Mouse (Mus musculus) macrophage (primary cell): ENCODE measurements around the gene Kank3. TPM values are rescaled to one million over a fixed set of nuclear protein-coding genes. Genes with fewer than 3 reads are reported as not detected.
A peak's percentile ranks its signal among the peaks of the same experiment; 100 is the strongest.

Source experiments
- H3K27ac ChIP-seq: fragments of 350-480 bp; formaldehyde crosslinking; 2 replicates; pipeline ENCODE4 v1.9.0; 2021
- H3K36me3 ChIP-seq: fragments of 350-480 bp; formaldehyde crosslinking; 2 replicates; pipeline ENCODE4 v1.9.0; 2021; ENCODE audit errors: inconsistent target
- H3K4me3 ChIP-seq: fragments of 350-480 bp; formaldehyde crosslinking; 2 replicates; pipeline ENCODE4 v1.9.0; 2021; ENCODE audit errors: inconsistent target
- H3K79me2 ChIP-seq: fragments of 350-480 bp; formaldehyde crosslinking; 2 replicates; pipeline ENCODE4 v1.9.0; 2021; ENCODE audit errors: inconsistent target
- WGBS: methylation state at CpG from one replicate; pipeline ENCODE4 v1.1.7; 2026; ENCODE audit warnings: inconsistent platforms; ENCODE audit not compliant: missing documents; 5-methylcytosine and 5-hydroxymethylcytosine counted together
- polyA plus RNA-seq: library from polyadenylated mRNA; stranded (reverse); fragments of 250-400 nt; gene quantifications from 3 replicates; pipeline ENCODE4 v1.2.4, GENCODE M21; 2018; ENCODE audit warnings: inconsistent platforms

Kank3 gene
- polyA plus RNA-seq, 1 experiment from 2014 or later, result 5.5 TPM

DNA sequence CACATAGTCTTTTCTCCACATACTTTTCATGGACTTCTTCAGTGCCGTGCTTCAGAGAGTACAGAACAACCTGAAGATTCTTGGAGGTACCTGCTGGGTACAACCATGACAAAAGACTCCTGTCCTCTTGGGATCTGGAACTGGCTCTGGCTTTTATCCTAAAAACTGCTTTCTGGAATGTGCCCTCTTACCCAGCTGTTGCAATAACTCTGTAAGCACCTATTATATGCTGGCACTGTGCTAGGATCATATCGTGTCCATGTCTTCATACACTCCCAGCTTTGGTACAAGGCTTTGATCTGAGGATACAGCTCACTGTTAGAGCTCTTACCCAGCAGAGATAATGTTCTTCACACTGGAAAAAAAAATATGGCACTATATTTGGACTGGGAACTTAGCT is 25.4 kb upstream of the Kank3 start:
- no peak overlapping the region for H3K27ac ChIP-seq
- no peaks in the 10 kb centered on the region for H3K79me2 ChIP-seq
- no peak overlapping the region for H3K4me3 ChIP-seq
- no peaks in the 10 kb centered on the region for H3K36me3 ChIP-seq
- 94% methylated on average over 2 of the region's 2 CpGs for WGBS

DNA sequence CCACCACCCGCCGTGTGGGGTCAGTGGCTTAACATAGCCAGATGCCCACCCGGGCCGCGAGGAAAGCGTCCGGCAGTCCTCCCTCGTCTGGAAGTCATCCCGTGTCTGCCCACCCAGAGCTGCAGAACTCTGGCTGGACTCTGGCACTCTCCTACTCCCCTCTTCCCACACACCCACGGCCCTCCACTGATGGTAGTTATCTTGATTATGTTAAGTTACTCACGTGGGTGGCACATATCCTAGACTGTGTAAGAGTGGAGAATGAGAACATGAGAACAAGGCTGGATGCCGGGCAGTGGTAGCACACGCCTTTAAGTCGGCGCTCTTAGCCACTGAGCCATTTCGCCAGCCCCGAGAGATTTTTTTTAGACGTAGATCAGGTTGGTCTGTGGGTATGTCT is 23.9 kb upstream of the Kank3 start:
- Histone ChIP-seq H3K79me2 (no peaks in the 10 kb centered on the region), H3K27ac (no peak overlapping the region), H3K36me3 (no peaks in the 10 kb centered on the region), H3K4me3 (no peak overlapping the region)
- 92% methylated on average over 18 of the region's 18 CpGs for WGBS

DNA sequence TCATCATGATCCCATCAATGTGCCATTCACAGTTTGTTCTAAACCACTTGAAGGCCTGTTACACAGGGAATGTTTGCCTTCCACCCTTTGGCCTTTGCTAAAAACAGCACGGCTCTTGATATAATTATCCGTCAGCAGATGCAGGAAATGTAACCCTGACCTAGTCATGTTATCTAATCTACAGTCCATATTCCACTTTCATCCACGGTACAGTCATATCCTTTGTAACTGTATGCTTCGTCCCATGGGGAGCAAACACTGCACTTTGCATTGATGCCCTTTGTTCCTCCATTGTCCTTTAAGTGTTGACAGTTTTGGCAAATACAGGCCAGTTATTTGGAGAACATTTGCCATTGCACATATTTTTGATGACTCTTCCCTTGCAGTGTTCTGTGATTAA is 21.6 kb upstream of the Kank3 start:
- Histone ChIP-seq H3K36me3 (no peaks in the 10 kb centered on the region), H3K4me3 (no peak overlapping the region), H3K79me2 (no peaks in the 10 kb centered on the region), H3K27ac (no peak overlapping the region)
- 85% methylated on average over 4 of the region's 4 CpGs for WGBS

DNA sequence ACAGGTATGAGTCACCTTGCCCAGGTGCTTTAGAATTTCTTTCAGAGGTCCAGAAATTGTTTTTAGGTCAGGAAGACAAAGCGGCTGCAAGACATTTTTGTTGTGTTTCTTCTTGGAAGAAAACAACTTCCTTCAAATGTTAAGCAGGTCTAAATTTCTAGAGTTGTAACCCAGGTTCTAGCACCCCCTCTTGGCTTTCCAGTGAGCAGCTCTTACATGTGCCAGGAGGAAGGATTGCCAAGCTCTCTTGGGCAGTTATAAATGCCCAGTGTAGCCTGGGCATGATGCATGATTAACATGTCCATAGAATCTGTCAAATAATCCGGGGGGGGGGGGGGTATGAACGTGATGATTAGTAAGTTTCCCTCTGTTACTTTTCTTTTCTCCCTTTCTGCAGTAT is 12.0 kb upstream of the Kank3 start:
- no peaks in the 10 kb centered on the region for H3K36me3 ChIP-seq
- 29% methylated on average over 3 of the region's 3 CpGs for WGBS
- H3K79me2 ChIP-seq, result no peaks in the 10 kb centered on the region
- no peak overlapping the region for H3K4me3 ChIP-seq
- no peak overlapping the region for H3K27ac ChIP-seq

DNA sequence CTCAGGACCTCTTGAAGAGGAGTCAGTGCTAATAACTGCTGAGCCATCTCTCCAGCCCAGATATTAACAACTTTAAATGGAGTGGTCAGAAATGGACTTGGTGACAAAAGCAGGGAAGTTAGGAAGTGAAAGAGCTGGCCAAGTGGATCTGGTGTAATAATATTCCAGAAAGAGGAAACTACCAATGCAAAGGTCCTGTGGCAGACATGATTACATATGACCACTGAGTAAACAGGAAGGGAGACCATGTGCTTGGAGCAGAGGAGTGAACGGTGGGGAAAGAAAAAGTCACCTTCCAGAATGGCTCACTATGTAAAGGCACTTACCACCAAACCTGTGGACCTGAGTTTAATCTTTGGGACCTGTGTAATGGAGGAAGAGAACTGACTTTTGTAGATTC is 11.0 kb upstream of the Kank3 start:
- 0% methylated on average over 1 of the region's 1 CpGs for WGBS
- Histone ChIP-seq H3K27ac (no peak overlapping the region), H3K4me3 (no peak overlapping the region), H3K79me2 (no peaks in the 10 kb centered on the region), H3K36me3 (no peaks in the 10 kb centered on the region)

DNA sequence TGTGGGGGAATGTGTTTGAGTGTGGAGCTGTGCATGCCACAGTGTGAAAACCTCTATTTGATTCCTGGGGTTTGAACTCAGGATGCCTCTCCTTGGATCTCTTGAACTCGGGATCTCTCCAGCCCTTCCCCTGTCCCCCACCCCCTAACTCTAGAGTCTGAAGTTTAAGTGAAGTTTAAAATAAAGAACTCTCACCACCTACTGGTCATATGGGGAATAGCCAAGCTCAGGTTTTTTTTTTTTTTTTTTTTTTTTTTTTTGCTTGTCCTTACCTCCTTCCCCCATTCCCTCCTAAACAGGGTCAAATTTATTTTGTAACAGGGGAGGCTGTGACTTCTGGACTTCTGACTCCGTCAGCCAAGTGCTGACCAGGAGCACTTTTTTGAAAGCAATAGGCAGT is 8.1 kb upstream of the Kank3 start:
- Histone ChIP-seq H3K79me2 (no peaks in the 10 kb centered on the region), H3K36me3 (no peaks in the 10 kb centered on the region), H3K4me3 (no peak overlapping the region), H3K27ac (no peak overlapping the region)
- 0% methylated on average over 2 of the region's 2 CpGs for WGBS

DNA sequence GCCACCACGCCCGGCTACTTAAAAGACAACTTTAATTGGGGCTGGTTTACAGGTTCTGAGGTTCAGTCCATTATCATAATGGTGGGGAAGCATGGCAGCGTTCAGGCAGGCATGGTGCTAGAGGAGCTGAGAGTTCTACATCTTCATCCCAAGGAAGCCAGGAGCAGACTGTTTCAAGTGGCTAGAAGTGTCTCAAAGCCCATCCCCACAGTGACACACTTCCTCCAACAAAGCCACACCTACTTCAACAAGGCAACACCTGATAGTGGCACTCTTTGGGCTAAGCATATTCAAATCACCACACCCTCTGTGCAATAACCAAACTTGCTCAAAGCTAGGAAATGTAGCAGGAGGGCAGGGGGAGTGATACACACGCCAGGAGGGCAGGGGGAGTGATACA is 6.1 kb upstream of the Kank3 start:
- WGBS, result 73% methylated on average over 4 of the region's 4 CpGs
- Histone ChIP-seq H3K4me3 (no peak overlapping the region), H3K79me2 (no peaks in the 10 kb centered on the region), H3K27ac (no peak overlapping the region), H3K36me3 (no peaks in the 10 kb centered on the region)

DNA sequence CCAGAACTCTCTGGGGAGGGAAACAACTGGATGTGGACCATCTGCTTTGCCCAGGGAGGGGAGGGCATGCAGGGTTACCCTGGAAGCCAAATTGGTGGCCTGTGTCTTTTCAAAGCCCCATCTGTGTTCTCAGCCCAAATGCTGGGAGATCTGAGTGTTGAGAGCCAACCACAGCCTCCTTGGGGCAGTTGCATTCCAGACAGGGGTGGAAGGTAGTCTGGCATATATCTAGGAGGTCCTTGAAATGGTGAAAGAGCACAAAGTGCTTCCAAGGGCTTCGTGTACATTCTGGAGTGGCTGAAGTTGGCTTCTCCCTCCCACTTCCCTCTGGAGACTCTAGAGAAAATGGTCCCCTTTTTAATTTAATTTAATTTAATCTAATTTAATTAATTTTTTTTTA is 5.6 kb upstream of the Kank3 start:
- 100% methylated on average over 1 of the region's 1 CpGs for WGBS
- no peaks in the 10 kb centered on the region for H3K79me2 ChIP-seq
- no peak overlapping the region for H3K27ac ChIP-seq
- H3K36me3 ChIP-seq, result no peaks in the 10 kb centered on the region
- no peak overlapping the region for H3K4me3 ChIP-seq

DNA sequence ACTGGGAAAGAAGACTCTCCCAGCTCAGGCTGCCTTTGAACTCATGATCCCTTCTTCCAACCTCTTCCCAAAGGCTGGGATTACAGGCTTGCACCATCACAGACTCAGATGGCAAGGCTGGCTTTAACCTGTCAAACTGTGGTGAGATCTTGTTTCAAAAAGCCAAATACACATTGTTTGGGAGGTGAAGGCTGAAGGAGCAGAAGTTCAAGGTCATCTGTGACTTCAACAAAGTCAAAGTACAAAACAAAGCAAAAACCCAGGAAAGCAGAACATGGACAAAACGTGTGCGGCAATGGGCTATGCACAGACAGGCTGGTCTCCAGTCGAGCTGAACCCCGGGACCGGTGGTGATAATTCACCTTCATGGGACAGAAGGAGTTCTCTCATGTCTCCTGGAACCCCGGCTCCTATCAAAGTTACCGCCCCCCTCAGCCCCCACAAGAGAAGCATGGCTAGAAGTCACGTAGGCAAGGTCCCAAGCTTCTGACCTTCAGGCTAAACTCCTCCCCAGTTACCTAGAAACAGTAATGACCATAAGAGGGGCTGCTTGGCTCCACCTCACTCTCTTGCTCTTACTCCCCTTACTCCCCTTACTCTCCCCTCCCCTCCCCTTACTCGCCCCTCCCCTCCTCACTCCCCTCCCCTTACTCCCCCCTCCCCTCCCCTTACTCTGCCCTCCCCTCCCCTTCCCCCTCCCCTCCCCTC is 3.0 kb upstream of the Kank3 start:
- Histone ChIP-seq H3K36me3 (no peaks in the 10 kb centered on the region), H3K4me3 (no peak overlapping the region), H3K27ac (no peak overlapping the region), H3K79me2 (no peaks in the 10 kb centered on the region)
- WGBS, result 82% methylated on average over 8 of the region's 9 CpGs

DNA sequence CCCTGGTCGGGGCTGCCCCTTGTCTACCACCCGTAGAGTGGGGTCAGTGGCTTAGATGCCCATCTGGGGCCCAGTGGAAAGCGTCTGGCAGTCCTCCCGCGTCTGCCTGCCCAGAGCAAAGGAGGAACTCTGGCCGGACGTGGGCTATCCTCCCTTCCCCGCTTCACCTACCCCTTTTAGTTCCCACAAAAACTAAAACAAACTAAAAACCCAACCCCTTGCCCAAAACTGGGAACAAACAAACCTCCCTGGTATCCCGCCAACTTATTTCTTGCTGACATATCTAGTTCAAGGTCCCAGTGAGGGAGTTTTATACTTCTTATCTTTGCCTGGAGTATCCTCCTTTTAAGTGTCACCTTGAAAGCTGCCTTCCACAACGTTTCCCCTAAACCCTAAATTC is 2.1 kb upstream of the Kank3 start:
- Histone ChIP-seq H3K36me3 (no peaks in the 10 kb centered on the region), H3K27ac (no peak overlapping the region), H3K79me2 (no peaks in the 10 kb centered on the region), H3K4me3 (no peak overlapping the region)
- 11% methylated on average over 10 of the region's 10 CpGs for WGBS

DNA sequence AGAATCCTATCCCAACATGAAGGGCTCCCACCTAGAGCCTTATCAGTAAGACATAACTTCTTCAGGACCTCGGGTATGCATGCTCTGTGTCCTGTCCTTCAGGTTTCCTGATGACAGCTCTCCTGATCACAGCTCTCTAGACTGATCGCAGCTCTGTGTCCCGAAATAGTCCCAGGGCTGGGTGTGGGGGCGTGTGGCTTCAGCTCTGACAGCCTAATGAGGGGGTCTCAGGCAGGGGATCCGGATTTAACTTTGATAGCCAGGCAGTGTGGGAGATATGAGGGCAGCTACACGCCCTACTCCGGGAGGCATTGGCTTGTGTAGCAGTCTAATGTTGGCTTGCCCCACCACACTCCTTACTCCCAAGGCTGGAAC is 810 bp downstream of the Kank3 start:
- H3K79me2 ChIP-seq, result no peaks in the 10 kb centered on the region
- no peaks in the 10 kb centered on the region for H3K36me3 ChIP-seq
- peak overlapping the region; percentile 50; the same call in 1 of the 2 replicates for H3K4me3 ChIP-seq
- WGBS, result 42% methylated on average over 7 of the region's 7 CpGs
- no peak overlapping the region for H3K27ac ChIP-seq

DNA sequence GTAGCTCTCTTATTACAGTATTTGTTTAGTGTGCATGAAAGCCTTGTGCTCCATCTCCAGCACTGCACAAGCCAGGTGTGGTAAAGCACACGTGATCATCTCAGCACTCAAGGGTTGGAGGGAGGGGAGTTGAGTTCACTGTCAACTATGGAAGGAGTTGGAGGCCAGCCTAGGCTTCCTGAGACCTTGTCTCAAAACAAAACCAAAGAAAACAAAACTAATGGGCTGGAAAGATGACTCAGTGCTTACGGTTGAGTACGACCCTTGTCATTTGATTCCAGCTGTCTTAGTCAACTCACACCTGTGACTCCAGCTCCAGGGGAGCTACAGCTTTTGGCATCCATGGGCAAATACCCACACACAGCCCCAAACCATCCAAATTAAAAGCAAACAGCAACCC is 2.2 kb downstream of the Kank3 start:
- Histone ChIP-seq H3K36me3 (no peaks in the 10 kb centered on the region), H3K4me3 (no peak overlapping the region), H3K79me2 (no peaks in the 10 kb centered on the region), H3K27ac (no peak overlapping the region)
- 45% methylated on average over 3 of the region's 3 CpGs for WGBS

DNA sequence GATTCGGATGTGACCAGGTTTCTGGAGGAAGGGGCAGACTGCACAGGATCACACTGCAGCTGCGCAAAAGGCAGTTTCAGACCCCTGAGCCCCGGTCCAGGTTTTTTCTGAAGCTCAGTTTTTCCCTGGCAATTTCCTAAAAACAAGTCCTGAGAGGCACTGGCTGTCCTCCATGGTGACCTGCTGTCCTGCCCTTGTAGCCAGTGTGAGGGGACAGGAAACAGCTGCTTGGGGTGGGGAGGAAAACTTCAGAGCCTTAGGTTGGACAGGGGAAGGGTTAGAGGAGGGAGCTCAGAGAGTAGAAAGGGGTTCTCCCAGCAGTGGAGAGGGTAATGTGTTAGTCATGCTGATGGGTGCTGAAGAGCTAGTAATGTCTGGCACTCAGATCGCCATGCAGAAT is 2.7 kb downstream of the Kank3 start:
- Histone ChIP-seq H3K27ac (no peak overlapping the region), H3K36me3 (no peaks in the 10 kb centered on the region), H3K4me3 (no peak overlapping the region), H3K79me2 (no peaks in the 10 kb centered on the region)
- 55% methylated on average over 4 of the region's 4 CpGs for WGBS

DNA sequence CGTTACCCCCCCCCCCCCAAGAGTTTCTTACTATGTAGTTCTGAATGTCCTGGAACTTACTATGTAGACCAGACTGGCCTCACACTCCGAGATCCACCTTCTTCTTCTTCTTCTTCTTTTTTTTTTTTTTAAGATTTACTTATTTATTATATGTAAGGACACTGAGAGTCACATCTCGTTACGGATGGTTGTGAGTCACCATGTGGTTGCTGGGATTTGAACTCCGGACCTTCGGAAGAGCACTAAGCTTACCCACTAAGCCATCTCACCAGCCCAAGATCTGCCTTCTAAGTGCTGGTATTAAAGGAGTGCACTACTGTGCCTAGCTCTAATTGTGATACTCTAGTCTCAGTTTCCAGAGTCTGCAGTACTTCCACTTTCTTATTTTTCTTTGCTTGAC is 5.1 kb downstream of the Kank3 start:
- Histone ChIP-seq H3K36me3 (no peaks in the 10 kb centered on the region), H3K4me3 (no peak overlapping the region), H3K79me2 (no peaks in the 10 kb centered on the region), H3K27ac (no peak overlapping the region)
- WGBS, result 100% methylated on average over 4 of the region's 6 CpGs

DNA sequence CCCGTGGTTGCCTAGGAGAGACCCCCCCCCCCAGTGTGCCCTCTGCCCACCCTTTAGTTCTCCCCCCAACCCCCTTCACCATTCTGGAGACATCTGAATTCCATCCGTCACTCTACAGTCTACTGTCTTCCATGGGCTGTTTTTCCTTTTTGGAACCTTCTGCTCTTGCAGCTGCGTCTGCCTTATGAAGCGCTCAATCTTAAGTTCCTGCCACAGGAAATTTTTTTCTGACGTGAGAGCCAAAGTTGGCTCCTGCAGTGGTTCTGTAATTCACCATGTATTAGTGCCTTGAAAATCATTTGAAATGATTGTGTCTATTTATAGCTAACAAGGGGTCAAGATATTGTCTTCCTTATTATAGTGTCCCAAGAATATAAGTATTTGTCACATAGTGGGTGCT is 6.3 kb downstream of the Kank3 start:
- H3K36me3 ChIP-seq, result peaks cover 3% of the 10 kb centered on the region; the same call in 1 of the 2 replicates
- 0 out of 2 replicates have a peak, but pooled peaks cover under 1% of the 10 kb centered on the region for H3K79me2 ChIP-seq
- peak overlapping the region; percentile 33 for H3K4me3 ChIP-seq
- peak overlapping the region; percentile 51 for H3K27ac ChIP-seq
- 65% methylated on average over 5 of the region's 5 CpGs for WGBS
